Mouse (Mus musculus) MEL (cell line): ENCODE data around the gene Zfp296. TPM values are rescaled to one million over a fixed set of nuclear protein-coding genes. Genes with fewer than 3 reads are reported as not detected.
A peak's percentile ranks its signal among the peaks of the same experiment; 100 is the strongest.

Source experiments
- DNase-seq: peaks from one replicate; pipeline ENCODE4 v3.0.0; 2011; ENCODE audit warnings: low read depth, low spot score
- H3K27ac ChIP-seq: 2 replicates; pipeline ENCODE4 v1.5.1; 2012; ENCODE audit warnings: low read depth, mild to moderate bottlenecking, control low read depth, low read length, moderate library complexity; ENCODE audit not compliant: control insufficient read depth
- H3K27me3 ChIP-seq, 2 experiments: fragments of 150-350 bp in 1 of 2; sonication (generic) in 1 of 2; 2 replicates each; pipeline ENCODE4 v1.6.1; 2012; ENCODE audit warnings: low read length in 2 of 2, mild to moderate bottlenecking in 2 of 2, improper control_type of control experiment in 1 of 2, moderate library complexity in 1 of 2; ENCODE audit not compliant: insufficient read depth in 2 of 2, control insufficient read depth in 1 of 2
- H3K36me3 ChIP-seq, 2 experiments: 2 replicates each; pipeline ENCODE4 v1.6.1; 2012 to 2014; ENCODE audit warnings: low read length in 2 of 2, improper control_type of control experiment in 1 of 2, inconsistent platforms in 1 of 2, mild to moderate bottlenecking in 1 of 2; ENCODE audit not compliant: insufficient read depth in 2 of 2, control insufficient read depth in 1 of 2
- H3K4me1 ChIP-seq, 2 experiments: fragments of 150-350 bp in 1 of 2; sonication (generic) in 1 of 2; 2 replicates each; pipeline ENCODE4 v1.6.1; 2012; ENCODE audit warnings: low read length in 2 of 2, improper control_type of control experiment in 1 of 2, mild to moderate bottlenecking in 1 of 2; ENCODE audit not compliant: insufficient read depth in 2 of 2, control insufficient read depth in 1 of 2
- H3K4me3 ChIP-seq, 2 experiments: fragments of 150-350 bp in 1 of 2; sonication (generic) in 1 of 2; 2 replicates each; pipeline ENCODE4 v1.5.1; 2012; ENCODE audit warnings: low read depth in 2 of 2, low read length in 2 of 2, mild to moderate bottlenecking in 2 of 2, moderate library complexity in 2 of 2, control low read depth in 1 of 2, improper control_type of control experiment in 1 of 2; ENCODE audit not compliant: control insufficient read depth in 1 of 2, insufficient read depth in 1 of 2
- H3K79me2 ChIP-seq: 2 replicates; pipeline ENCODE4 v1.6.1; 2012; ENCODE audit warnings: mild to moderate bottlenecking, low read length, moderate library complexity; ENCODE audit not compliant: control insufficient read depth, poor library complexity, insufficient read depth
- H3K9ac ChIP-seq: 2 replicates; pipeline ENCODE4 v1.6.1; 2012; ENCODE audit warnings: low read depth, mild to moderate bottlenecking, control low read depth, low read length, moderate library complexity; ENCODE audit not compliant: control insufficient read depth, poor library complexity, severe bottlenecking
- H3K9me3 ChIP-seq: fragments of 150-350 bp; sonication (generic); replicated peaks from 2 replicates; pipeline ENCODE4 v1.6.1; 2012; ENCODE audit warnings: mild to moderate bottlenecking, low read length, improper control_type of control experiment, moderate library complexity; ENCODE audit not compliant: insufficient read depth
- CHD1 ChIP-seq: IDR thresholded peaks from 2 replicates; pipeline ENCODE4 v1.6.1; 2012; ENCODE audit warnings: low read depth, mild to moderate bottlenecking, inconsistent platforms, low read length, improper control_type of control experiment
- CTCF ChIP-seq, 3 experiments: IDR thresholded peaks in 2 of 3; conservative IDR thresholded peaks in 1 of 3; 2 replicates each; pipeline ENCODE4 v1.5.1; 2011 to 2012; ENCODE audit warnings: low read length in 3 of 3, low read depth in 2 of 3, mild to moderate bottlenecking in 2 of 3, improper control_type of control experiment in 1 of 3, inconsistent platforms in 1 of 3, mixed read lengths in 1 of 3, moderate library complexity in 1 of 3; ENCODE audit not compliant: control insufficient read depth in 1 of 3, insufficient read depth in 1 of 3, poor library complexity in 1 of 3, severe bottlenecking in 1 of 3
- E2F4 ChIP-seq: IDR thresholded peaks from 2 replicates; pipeline ENCODE4 v1.6.1; 2011; ENCODE audit warnings: low read depth, low read length, improper control_type of control experiment, borderline replicate concordance
- GATA1 ChIP-seq: IDR thresholded peaks from 2 replicates; pipeline ENCODE4 v1.6.1; 2011; ENCODE audit warnings: low read depth, low read length, improper control_type of control experiment
- KAT2A ChIP-seq: conservative IDR thresholded peaks from 2 replicates; pipeline ENCODE4 v1.6.1; 2012; ENCODE audit warnings: low read depth, low read length, improper control_type of control experiment, inconsistent platforms
- MYC ChIP-seq: IDR thresholded peaks from 2 replicates; pipeline ENCODE4 v1.6.1; 2011; ENCODE audit warnings: low read depth, mild to moderate bottlenecking, low read length, improper control_type of control experiment, moderate library complexity
- POLR2A ChIP-seq, 2 experiments: IDR thresholded peaks; 2 replicates each; pipeline ENCODE4 v1.6.1; 2011 to 2012; ENCODE audit warnings: low read length in 2 of 2, mild to moderate bottlenecking in 2 of 2, control low read depth in 1 of 2, improper control_type of control experiment in 1 of 2, low read depth in 1 of 2, moderate library complexity in 1 of 2; ENCODE audit not compliant: control insufficient read depth in 1 of 2, insufficient read depth in 1 of 2, poor library complexity in 1 of 2
- RAD21 ChIP-seq: IDR thresholded peaks from 2 replicates; pipeline ENCODE4 v1.6.1; 2011; ENCODE audit warnings: mild to moderate bottlenecking, low read depth, low read length, improper control_type of control experiment
- RCOR1 ChIP-seq: IDR thresholded peaks from 2 replicates; pipeline ENCODE4 v1.6.1; 2012; ENCODE audit warnings: low read depth, mild to moderate bottlenecking, inconsistent platforms, low read length, improper control_type of control experiment
- SIN3A ChIP-seq: IDR thresholded peaks from 2 replicates; pipeline ENCODE4 v1.6.1; 2012; ENCODE audit warnings: low read length, improper control_type of control experiment, inconsistent platforms
- SMC3 ChIP-seq: IDR thresholded peaks from 2 replicates; pipeline ENCODE4 v1.6.1; 2011; ENCODE audit warnings: low read depth, low read length, improper control_type of control experiment
- TBP ChIP-seq: IDR thresholded peaks from 2 replicates; pipeline ENCODE4 v1.8.0; 2011; ENCODE audit warnings: low read depth, low read length, improper control_type of control experiment
- TCF12 ChIP-seq: IDR thresholded peaks from 2 replicates; pipeline ENCODE4 v1.6.1; 2014; ENCODE audit warnings: low read depth, mild to moderate bottlenecking, inconsistent platforms, low read length, improper control_type of control experiment, moderate library complexity
- ZC3H11A ChIP-seq: IDR thresholded peaks from 2 replicates; pipeline ENCODE4 v1.6.1; 2012; ENCODE audit warnings: low read depth, mild to moderate bottlenecking, inconsistent platforms, low read length, improper control_type of control experiment
- ZNF384 ChIP-seq: IDR thresholded peaks from 2 replicates; pipeline ENCODE4 v1.6.1; 2012; ENCODE audit warnings: low read depth, mild to moderate bottlenecking, inconsistent platforms, low read length, improper control_type of control experiment
- polyA plus RNA-seq, 2 experiments: library from polyadenylated mRNA; stranded (reverse) in 1 of 2; unstranded in 1 of 2; fragments of >175 nt in 1 of 2; fragments of >200 nt in 1 of 2; gene quantifications; 2 replicates each; pipeline versions ENCODE4 v1.2.1 to v1.2.4; 2012; ENCODE audit warnings: low replicate concordance in 2 of 2, low read depth in 1 of 2; ENCODE audit not compliant: insufficient read length in 2 of 2, insufficient read depth in 1 of 2, missing spikeins in 1 of 2
- total RNA-seq: library from RNA; depleted of rRNA; stranded (reverse); fragments of 300-350 nt; gene quantifications from 2 replicates; pipeline ENCODE4 v1.2.3, GENCODE M21; 2012

Zfp296 gene
- total and polyA plus RNA-seq, 3 experiments = 3.3 to 7.8 TPM; not detected in 1

DNA sequence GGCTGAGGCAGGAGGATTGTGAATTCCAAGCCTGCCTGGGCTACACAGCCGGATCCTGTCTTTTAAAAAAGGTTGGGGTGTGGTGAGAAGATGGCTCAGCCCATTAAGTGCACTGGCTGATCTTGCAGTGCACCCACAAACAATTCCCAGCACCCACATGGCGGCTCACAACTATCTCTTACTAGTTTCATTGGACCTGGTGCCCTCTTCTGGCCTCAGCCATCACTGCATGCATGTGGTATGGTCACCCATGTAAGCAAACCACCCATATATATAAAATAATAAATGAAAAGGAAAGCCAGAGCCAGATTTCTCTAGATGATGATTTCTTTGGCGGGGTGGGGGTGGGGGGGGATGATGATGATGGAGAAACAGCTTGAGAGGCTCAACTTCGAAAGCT, 12.6 kb upstream of the Zfp296 start:
- Histone ChIP-seq H3K9ac (peak overlapping the region; percentile 44), H3K79me2 (peaks cover 28% of the 10 kb centered on the region), H3K27ac (peak overlapping the region; percentile 96), H3K27me3 (no peaks in the 10 kb centered on the region)
- TF ChIP-seq POLR2A (IDR thresholded peaks at IDR 0.05; ENCODE audit: control insufficient read depth in 1 of 2, insufficient read depth in 1 of 2, low read depth in 1 of 2, low read length in 2 of 2, poor library complexity in 1 of 2) = 0 out of 4 replicates have a peak, but pooled peaks of 1 of the 2 experiments have one; percentile 10
- no peak for TF ChIP-seq E2F4
- 0 out of 2 replicates have a peak, but pooled peaks have one; percentile 3 for TF ChIP-seq TBP
- peak; percentile 32 to 51 (median 50) for TF ChIP-seq CTCF (IDR thresholded peaks at IDR 0.05 in 2 of 3, conservative IDR thresholded peaks at IDR 0.05 in 1 of 3; ENCODE audit: control insufficient read depth in 1 of 3, insufficient read depth in 1 of 3, low read depth in 2 of 3, low read length in 3 of 3, poor library complexity in 1 of 3, severe bottlenecking in 1 of 3)
- TF ChIP-seq KAT2A = no peak
- peak; percentile 34 for TF ChIP-seq RAD21
- no peak for TF ChIP-seq ZNF384
- TF ChIP-seq MYC = peak; percentile 17; the same call in 1 of the 2 replicates
- TF ChIP-seq ZC3H11A = 0 out of 2 replicates have a peak, but pooled peaks have one; percentile 35
- no peak for TF ChIP-seq CHD1
- peak; percentile 28; the same call in 1 of the 2 replicates for TF ChIP-seq SMC3
- TF ChIP-seq, all 39 proteins: peak for 7
- Histone ChIP-seq H3K4me3 (peak overlapping the region in 1 of 2 experiments; percentile 10; a peak in 1 of 4 replicates), H3K36me3 (peaks cover 0 to 25% of the 10 kb centered on the region in 2 experiments; a peak in 2 of 4 replicates), H3K9me3 (no peaks in the 10 kb centered on the region), H3K4me1 (peaks cover 9 to 31% of the 10 kb centered on the region in 2 experiments; a peak in 3 of 4 replicates)
- DNase-seq = peak; percentile 82

DNA sequence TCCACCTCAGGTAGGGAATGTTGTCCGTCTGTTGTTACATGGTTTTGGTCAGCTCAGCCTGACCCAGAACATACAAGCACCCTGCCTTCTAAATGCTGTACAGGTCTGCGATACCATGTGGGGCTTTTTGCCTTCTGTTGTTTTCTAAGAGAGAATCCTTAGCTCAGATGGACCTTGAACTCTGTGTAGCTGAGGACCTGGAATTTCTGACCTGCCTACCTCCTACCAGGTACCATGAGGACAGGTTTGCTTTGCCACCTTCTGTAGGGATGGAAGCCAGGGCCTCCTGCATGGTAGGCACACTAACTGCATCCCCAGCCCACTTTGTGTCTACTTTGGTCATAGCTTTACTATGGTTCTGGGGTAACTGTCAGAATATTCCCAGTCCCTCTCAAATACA, 11.3 kb upstream of the Zfp296 start:
- H3K27ac ChIP-seq = no peak overlapping the region; the same call in 1 of the 2 replicates
- peaks cover 9 to 24% of the 10 kb centered on the region in 2 experiments; a peak in 3 of 4 replicates for H3K4me1 ChIP-seq
- peaks cover 0 to 20% of the 10 kb centered on the region in 2 experiments; a peak in 3 of 4 replicates for H3K36me3 ChIP-seq
- DNase-seq = no peak
- H3K79me2 ChIP-seq = peaks cover 24% of the 10 kb centered on the region
- H3K27me3 ChIP-seq = no peaks in the 10 kb centered on the region
- no peak for TF ChIP-seq CTCF (IDR thresholded peaks at IDR 0.05 in 2 of 3, conservative IDR thresholded peaks at IDR 0.05 in 1 of 3; ENCODE audit: control insufficient read depth in 1 of 3, insufficient read depth in 1 of 3, low read depth in 2 of 3, low read length in 3 of 3, poor library complexity in 1 of 3, severe bottlenecking in 1 of 3)
- TF ChIP-seq SIN3A = no peak
- TF ChIP-seq MYC = no peak
- TF ChIP-seq TCF12 = no peak
- no peak for TF ChIP-seq RCOR1
- no peak for TF ChIP-seq GATA1
- no peak for TF ChIP-seq RAD21
- TF ChIP-seq KAT2A = no peak
- no peaks in the 10 kb centered on the region for H3K9me3 ChIP-seq
- H3K4me3 ChIP-seq = no peak overlapping the region
- no peak overlapping the region for H3K9ac ChIP-seq
